Mouse (Mus musculus) liver (tissue): ENCODE measurements around the gene Btbd11.
A peak's percentile ranks its signal among the peaks of the same experiment; 100 is the strongest.

Experiments used
- DNase-seq: peaks from one replicate; pipeline ENCODE4 v3.0.0-alpha.2; 2020; ENCODE audit warnings: mixed read lengths

The Btbd11 gene

DNA sequence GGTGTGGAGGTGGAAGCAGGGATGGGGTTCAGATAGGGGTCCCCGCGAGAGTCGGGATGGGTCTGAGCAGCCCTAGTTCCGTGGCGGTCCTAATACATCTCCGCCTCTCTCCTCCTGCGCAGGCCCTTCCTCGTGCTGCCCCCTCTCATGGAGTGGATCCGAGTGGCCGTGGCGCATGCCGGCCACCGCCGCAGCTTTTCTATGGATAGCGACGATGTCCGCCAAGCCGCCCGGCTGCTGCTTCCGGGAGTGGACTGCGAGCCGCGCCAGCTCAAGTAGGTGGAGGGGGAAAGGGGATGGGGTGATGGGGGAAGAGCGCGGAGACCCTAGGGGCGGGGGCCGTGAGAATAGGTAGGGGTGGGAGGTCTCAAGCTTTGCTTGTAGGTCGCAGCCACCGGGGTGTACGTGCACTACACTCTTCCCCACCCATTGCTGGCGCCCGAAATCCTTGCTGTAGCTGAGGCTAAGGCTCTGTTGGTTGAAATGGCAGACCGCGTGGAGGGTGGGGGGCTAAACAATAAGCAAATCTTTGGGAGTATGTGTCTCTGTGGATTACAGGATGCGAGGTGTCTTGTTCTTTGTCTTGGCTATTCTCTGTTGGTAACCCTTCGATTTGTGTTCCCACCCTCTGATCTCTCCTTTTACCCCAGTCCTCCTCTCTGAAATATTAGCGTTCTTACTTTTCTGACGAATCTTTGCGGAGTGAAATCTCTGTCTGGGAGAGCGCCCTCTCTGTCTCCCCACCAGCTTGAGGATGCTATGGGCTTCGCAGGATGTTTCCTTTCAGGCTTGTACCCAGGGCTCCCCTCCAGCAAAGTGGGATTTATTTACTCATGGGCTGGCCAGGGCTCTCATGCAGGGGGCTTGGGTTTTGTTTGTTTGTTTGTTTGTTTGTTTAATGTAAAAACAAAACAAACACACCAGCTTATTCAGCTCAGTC is 212.3 kb downstream of the Btbd11 start:
- peak; percentile 8 for DNase-seq

GRCm38 (mm10) chr10:85602546-85602945 is 215.9 kb downstream of the Btbd11 start:
- DNase-seq = no peak

DNA sequence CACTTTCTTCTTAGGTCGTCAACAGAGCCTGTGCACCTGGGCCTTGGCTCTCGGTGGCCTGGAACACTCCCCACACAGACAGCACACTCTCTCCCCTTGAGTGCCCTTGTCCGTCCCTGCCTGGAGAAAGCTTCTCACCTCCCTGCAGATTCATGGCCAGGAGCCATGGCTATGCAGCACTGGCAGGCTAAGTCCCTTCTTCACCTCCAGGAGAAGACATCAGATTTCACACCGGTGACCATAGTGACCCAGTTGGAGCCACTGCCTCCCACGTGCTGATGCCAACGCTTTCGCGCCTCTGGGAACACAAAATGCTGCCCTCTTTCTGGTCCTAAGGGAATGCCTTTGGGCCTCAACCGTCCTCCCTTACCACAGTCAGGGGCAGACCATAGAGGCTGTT is 217.9 kb downstream of the Btbd11 start:
- DNase-seq = no peak

DNA sequence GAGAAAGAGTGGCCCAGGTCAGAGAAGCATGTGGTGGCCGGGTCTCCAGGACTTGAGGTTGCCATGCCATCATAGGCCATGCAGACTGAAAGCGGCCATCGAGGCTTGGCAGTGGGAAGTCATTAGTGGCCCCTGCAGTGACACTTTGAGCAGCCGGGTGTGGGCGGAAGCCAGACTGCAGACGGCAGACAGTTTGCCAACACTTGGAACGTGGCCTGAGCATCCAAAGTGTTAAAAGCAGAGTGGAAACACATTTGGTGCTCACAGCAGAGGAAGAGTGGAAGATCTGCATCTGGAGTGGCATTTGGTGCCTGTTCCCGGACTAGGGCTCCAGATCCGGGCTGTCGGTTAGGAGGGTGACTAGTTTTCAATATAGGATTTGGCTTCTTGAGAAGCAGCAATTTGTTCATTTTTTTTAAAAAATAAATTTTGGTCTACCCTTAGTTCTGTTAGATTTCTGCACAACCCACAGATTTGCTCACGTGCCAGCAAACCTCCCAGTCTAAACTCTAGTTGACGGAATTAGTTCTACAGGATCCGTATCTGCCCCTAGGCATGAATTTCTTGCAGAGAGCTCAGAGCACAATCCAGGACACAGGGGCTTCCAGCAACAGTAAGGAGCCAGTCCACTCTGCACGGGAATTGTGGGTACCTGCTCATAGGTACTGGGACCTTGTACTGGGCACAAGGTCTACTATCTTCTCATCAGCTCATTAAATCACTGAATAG is 222.1 kb downstream of the Btbd11 start:
- no peak for DNase-seq

- DNase-seq = no peak
Observed at GRCm38 (mm10) chr10:85617080-85617479, 230.5 kb downstream of the Btbd11 start.

DNA sequence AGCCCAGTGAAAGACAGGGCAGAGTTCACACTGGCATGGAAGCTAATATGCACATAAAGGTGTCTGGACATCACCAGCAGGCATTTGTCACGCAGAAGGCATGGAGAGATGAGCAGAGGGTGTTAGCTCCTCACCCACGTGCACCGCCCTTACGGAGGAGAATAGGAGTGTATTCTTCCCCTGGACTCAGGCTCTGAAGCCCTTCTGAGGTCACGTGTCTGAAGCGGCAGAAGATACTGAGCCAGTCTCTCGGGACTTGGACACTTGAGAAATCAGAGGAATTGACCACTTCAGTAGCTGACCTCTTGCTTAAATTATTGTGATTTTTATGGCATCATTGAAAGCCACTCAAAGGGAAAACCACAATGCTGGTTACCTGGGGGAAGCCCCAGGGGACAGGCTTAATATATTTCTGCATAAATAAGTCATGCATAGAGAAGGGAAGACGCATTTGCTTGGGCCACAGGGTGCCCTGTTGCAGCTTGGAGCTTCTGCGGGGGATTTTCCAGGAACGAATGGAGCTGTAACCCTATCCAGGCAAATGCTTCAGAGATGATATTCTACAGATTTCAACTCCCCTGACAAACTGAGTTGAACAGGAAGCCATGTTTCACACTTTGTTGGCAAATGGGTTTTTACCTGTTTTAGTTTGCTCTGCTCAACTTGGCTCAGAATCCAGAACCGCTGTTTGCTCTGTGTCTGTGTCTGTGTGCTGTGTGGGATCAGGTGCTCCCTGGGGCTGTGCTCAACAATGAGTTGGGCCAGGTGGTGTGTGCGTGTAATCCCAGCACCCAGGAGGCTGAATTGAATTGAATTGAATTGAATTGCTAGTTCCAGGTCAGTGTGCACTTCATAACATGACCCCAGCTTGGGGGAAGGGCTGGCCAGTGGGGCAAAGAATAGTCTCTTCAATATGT is 231.1 kb downstream of the Btbd11 start:
- no peak for DNase-seq

GRCm38 (mm10) chr10:85621067-85621466 is 234.5 kb downstream of the Btbd11 start:
- no peak for DNase-seq

DNA sequence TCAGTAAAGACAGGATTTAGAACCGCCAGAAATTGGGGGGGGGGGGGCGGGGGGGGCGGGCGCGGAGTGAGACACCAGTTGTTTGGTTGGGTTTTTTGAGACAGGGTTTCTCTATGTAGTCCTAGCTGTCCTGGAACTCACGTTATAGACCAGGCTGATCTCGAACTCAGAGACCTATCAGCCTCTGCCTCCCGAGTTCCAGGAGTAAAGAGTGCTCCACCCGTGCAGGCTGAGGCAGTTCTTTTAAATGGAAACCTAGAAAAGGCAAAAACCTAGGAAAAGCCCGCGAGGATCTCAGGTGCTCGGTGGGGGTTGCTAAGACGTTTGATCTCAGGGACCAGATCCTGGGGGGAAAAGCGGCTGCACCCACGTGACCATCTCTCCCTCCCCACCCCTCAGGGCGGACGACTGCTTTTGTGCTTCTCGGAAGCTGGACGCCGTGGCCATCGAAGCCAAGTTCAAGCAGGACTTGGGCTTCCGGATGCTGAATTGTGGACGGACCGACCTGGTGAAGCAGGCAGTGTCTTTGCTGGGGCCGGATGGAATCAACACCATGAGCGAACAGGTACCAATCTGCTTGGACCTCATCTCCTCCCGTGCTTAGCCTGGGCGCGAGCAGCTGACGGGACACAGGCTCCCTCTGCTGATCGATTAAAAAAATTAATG is 238.0 kb downstream of the Btbd11 start:
- peak; percentile 39 for DNase-seq

DNA sequence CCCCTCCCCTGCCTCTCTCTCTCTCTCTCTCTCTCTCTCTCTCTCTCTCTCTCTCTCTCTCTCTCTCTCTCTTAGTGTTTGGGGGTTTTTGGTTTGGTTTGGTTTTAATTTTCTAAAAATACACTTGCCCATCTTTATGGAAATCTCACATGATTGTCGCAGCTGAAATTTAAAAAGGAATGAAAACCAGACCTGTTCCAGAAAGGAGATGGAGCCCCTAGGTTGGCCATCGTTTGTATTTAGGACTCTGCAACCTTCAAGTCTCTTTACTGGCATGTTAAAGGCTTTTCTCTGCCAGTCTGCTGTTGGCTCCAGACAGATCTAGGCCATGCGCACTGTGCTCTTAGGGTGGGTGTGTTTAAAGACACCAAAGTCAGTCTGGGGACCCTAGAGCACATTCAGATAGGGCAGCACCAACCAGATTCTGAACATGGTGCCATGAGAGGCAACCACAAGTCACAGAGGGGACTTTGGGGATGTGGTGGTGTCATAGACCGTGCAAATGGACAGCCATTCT is 238.6 kb downstream of the Btbd11 start:
- DNase-seq = no peak

GRCm38 (mm10) chr10:85632030-85632429 is 245.4 kb downstream of the Btbd11 start:
- DNase-seq = no peak

DNA sequence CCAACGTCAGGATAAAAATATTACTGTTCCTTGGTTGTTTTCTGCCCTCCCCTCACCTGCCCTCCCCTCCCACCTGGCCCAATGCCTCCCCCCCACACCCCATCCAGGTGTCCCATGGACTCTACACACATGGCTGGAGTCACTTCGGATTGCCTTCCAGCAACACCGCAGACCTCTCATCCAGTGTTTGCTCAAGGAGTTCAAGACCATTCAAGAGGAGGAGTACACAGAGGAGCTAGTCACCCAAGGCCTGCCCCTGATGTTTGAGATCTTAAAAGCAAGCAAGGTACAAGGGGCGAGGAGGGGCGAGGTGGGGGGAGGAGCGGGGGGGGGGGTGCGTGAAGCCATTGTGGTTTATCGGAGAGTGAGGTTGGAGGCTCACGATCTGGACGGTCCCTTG is 247.0 kb downstream of the Btbd11 start:
- DNase-seq = no peak

DNA sequence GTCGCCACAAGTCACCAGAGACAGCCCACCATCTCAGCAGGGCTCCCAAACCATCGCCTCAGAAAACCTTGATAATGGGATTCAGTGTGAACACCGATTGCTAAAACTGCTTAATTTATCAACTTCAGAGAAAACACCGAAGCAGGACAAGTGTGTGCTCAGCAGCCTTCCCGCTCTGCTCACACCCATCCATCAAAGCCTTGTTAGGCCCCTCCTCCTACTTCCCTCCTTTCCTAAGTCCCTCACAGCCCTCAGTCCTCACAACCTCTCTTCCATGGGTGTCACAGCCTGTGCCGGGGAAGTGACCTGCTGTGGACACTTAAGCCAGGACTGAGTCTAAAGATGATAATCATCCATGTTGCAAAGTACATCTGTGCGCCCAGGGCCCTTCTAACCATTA is 251.0 kb downstream of the Btbd11 start:
- DNase-seq = no peak

GRCm38 (mm10) chr10:85638141-85638540 is 251.5 kb downstream of the Btbd11 start:
- DNase-seq = no peak

GRCm38 (mm10) chr10:85639581-85639980 is 253.0 kb downstream of the Btbd11 start:
- DNase-seq = no peak

DNA sequence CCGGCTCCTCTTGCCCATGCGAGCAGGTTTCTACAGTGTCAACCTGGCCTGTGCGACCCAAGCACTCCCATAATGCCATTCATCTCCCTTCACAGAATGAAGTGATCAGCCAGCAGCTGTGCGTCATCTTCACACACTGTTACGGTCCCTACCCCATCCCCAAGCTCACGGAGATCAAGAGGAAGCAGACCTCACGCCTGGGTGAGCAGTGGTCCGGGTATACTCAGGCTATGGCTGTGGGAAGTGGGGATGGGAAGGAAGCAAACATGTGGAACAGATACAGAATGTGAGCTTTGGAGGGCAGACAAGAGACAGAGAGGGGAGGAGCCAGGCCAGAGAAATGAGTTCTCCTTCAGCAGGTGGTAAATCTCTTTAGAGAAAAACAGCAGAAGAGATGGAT is 253.8 kb downstream of the Btbd11 start:
- no peak for DNase-seq

GRCm38 (mm10) chr10:85645346-85645745 is 258.7 kb downstream of the Btbd11 start:
- DNase-seq = no peak

DNA sequence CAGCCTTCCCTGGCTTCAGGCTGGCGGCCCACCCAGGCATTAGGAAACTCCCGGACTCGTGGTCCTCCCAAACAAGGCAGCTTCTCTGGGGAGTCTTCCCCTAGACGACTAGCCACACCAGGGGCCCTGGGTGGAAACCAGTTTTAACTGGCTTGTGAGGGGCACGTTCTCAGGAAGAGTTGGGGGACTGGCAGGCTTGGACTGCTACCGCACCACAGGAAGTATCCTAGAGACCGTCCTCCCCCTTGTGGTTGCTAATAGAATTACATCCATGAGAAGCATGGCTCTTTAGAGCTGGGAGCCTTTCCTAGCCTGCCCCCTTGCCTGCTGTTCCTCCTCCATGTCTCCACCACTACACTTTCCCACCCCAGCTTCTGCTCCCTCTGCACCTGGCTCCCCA is 265.1 kb downstream of the Btbd11 start:
- DNase-seq = peak; percentile 26

DNA sequence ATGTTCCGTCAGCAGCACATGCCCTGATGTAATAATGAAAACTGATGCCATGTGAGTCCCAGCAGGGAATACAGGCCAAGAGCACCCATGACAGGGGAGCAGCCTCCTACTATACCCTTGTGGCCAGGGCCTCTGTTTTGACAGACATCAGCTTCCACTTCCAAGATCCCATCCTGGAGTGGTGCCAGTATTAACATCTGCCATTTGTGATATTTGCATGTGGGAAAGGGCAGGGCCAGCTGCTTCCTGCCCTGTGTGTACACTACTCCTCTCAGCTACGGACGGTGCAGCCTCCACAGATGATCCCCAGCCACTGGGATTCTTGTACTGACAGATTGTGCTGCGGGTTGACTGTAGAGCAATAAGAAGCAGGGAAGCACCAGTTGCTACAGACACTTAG is 269.3 kb downstream of the Btbd11 start:
- no peak for DNase-seq

- no peak for DNase-seq
Observed at GRCm38 (mm10) chr10:85657886-85658285, 271.3 kb downstream of the Btbd11 start.

DNA sequence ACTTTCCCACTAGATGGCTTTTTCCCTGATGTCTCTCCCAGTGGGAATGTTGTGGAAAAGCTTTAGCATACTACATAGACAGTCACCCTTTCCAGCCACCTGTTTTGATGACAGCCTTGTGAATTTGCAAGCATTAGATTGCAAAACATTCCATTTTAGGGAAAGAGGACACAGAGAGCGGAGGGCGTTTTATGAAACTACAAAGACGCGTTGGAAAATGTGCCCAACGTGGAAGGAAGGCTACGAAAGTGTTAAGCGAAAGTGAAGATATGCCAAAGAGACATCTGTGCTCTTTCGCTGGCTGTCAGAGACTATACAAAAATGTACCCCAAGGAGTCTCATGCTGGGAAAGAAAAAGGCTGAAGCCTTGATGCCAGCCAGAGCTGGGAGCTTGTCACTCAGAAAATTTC is 286.9 kb downstream of the Btbd11 start:
- DNase-seq = no peak

GRCm38 (mm10) chr10:85678635-85679034 is 292.0 kb downstream of the Btbd11 start:
- DNase-seq = peak; percentile 22

- no peak for DNase-seq
Observed at GRCm38 (mm10) chr10:85682446-85682845, 295.8 kb downstream of the Btbd11 start.
